Mouse (Mus musculus) bone marrow, adult 2 months (tissue): ENCODE results near the gene Spdef. TPM values are rescaled to one million over a fixed set of nuclear protein-coding genes. Genes with fewer than 3 reads are reported as not detected.

Experiments used
- H3K27ac ChIP-seq: fragments of 200-500 bp; 2 replicates; pipeline ENCODE4 v1.5.1; 2012; ENCODE audit warnings: low read depth, mild to moderate bottlenecking, control low read depth, inconsistent platforms, low read length; ENCODE audit not compliant: control insufficient read depth, poor library complexity, insufficient read depth
- H3K4me1 ChIP-seq: fragments of 200-500 bp; 2 replicates; pipeline ENCODE4 v1.6.1; 2011; ENCODE audit warnings: low read length; ENCODE audit not compliant: control insufficient read depth, insufficient read depth
- H3K4me3 ChIP-seq: fragments of 200-500 bp; replicated peaks from 2 replicates; pipeline ENCODE3; 2011; ENCODE audit warnings: mild to moderate bottlenecking, low read depth, low read length, control low read depth; ENCODE audit not compliant: control insufficient read depth
- CTCF ChIP-seq: fragments of 200-500 bp; IDR thresholded peaks from 2 replicates; pipeline ENCODE4 v1.5.1; 2011; ENCODE audit warnings: low read length, control low read depth; ENCODE audit not compliant: control insufficient read depth, insufficient read depth
- POLR2A ChIP-seq: fragments of 200-500 bp; IDR thresholded peaks from 2 replicates; pipeline ENCODE4 v1.6.1; 2011; ENCODE audit warnings: low read depth, mild to moderate bottlenecking, control low read depth, low read length, borderline replicate concordance; ENCODE audit not compliant: control insufficient read depth
- WGBS: fragments of 180-500 bp; shearing (Covaris S2); methylation state at CpG from one replicate; pipeline ENCODE4 v1.1.7; 2018; 5-methylcytosine and 5-hydroxymethylcytosine counted together
- polyA plus RNA-seq: library from polyadenylated mRNA; stranded (reverse); fragments of >200 nt; gene quantifications from 2 replicates; pipeline ENCODE4 v1.2.4, GENCODE M21; 2011; ENCODE audit warnings: low replicate concordance; ENCODE audit not compliant: missing spikeins, insufficient read depth, insufficient read length

The Spdef gene
- polyA plus RNA-seq, 1 experiment: not detected

GRCm38 (mm10) chr17:27734344-27735073, 5.8 kb upstream of the Spdef start:
- no peaks in the 10 kb centered on the region for H3K4me1 ChIP-seq
- WGBS: 29% methylated on average over 13 of the region's 13 CpGs
- no peak overlapping the region for H3K4me3 ChIP-seq
- no peak overlapping the region for H3K27ac ChIP-seq
- TF ChIP-seq POLR2A (no peak), CTCF (no peak)

GRCm38 (mm10) chr17:27732694-27733093, 3.9 kb upstream of the Spdef start:
- Histone ChIP-seq H3K27ac (no peak overlapping the region), H3K4me1 (no peaks in the 10 kb centered on the region), H3K4me3 (no peak overlapping the region)
- TF ChIP-seq POLR2A (no peak), CTCF (no peak)
- 69% methylated on average over 3 of the region's 3 CpGs for WGBS

GRCm38 (mm10) chr17:27732152-27732551, 3.4 kb upstream of the Spdef start:
- Histone ChIP-seq H3K27ac (no peak overlapping the region), H3K4me1 (no peaks in the 10 kb centered on the region), H3K4me3 (no peak overlapping the region)
- WGBS: 70% methylated on average over 5 of the region's 5 CpGs
- TF ChIP-seq CTCF (no peak), POLR2A (no peak)

DNA sequence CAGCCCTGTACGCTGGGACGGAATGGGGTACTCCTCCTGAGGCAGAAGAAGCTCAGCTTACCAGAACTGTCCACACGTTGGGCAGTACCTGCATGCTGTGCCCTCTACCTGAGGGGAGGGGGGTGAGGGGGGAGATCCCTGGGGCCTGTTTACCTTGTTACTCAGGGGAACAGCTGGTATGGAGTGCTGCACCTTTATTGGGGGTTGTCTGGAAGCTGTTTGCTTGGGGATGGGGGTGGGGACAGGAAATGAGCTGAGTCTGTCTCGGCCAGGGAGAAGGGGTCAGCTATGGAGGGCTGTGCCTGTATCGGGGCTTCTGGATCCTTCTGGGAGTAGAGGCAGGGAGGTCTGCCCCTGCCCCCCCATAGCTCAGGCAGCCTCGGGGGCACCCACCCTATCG, 2.2 kb downstream of the Spdef start:
- WGBS: 49% methylated on average over 7 of the region's 7 CpGs
- peaks cover 1% of the 10 kb centered on the region; the same call in 1 of the 2 replicates for H3K4me1 ChIP-seq
- TF ChIP-seq POLR2A (no peak), CTCF (no peak)

GRCm38 (mm10) chr17:27725412-27725811, 3.3 kb downstream of the Spdef start:
- Histone ChIP-seq H3K4me3 (no peak overlapping the region), H3K27ac (no peak overlapping the region), H3K4me1 (peaks cover 1% of the 10 kb centered on the region; the same call in 1 of the 2 replicates)
- WGBS: 36% methylated on average over 10 of the region's 10 CpGs
- TF ChIP-seq CTCF (no peak), POLR2A (no peak)

More for the DNA sequence above, 2.2 kb downstream of the Spdef start:
- no peak overlapping the region for H3K4me3 ChIP-seq
- no peak overlapping the region for H3K27ac ChIP-seq

DNA sequence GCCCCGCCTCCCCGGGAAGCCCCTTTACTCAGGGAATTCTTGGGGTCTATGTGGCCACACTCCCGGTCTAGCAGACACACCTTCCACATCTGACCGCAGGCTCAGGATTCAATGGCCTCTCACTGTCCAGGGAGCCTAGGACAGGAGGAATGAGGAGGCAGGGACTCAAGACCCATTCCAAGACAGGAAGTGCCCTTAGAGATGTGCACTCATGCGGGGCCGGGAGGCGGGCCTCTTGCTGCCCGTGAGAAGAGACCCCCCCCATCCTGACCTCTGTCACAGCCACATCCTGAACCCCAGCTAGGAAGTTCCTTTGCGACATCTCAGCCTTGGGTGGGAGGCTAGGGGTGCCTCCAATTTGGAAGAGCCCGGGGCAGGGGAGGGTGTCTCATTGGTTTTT, 3.7 kb downstream of the Spdef start:
- 26% methylated on average over 10 of the region's 10 CpGs for WGBS
- TF ChIP-seq POLR2A (no peak), CTCF (no peak)
- H3K4me1 ChIP-seq: peaks cover 1% of the 10 kb centered on the region; the same call in 1 of the 2 replicates
- H3K4me3 ChIP-seq: no peak overlapping the region
- no peak overlapping the region for H3K27ac ChIP-seq

GRCm38 (mm10) chr17:27724327-27724726, 4.4 kb downstream of the Spdef start:
- peaks cover 1% of the 10 kb centered on the region; the same call in 1 of the 2 replicates for H3K4me1 ChIP-seq
- H3K4me3 ChIP-seq: no peak overlapping the region
- TF ChIP-seq CTCF (no peak), POLR2A (no peak)
- WGBS: 26% methylated on average over 3 of the region's 3 CpGs
- no peak overlapping the region for H3K27ac ChIP-seq

- peaks cover 1% of the 10 kb centered on the region; the same call in 1 of the 2 replicates for H3K4me1 ChIP-seq
- TF ChIP-seq POLR2A (no peak), CTCF (no peak)
- no peak overlapping the region for H3K4me3 ChIP-seq
- 83% methylated on average over 9 of the region's 9 CpGs for WGBS
- H3K27ac ChIP-seq: no peak overlapping the region
These were observed 7.6 kb downstream of the Spdef start for GRCm38 (mm10) chr17:27721125-27721664.
